Mouse (Mus musculus) spleen, embryonic (tissue): ENCODE measurements around the gene Bcas3.

ENCODE experiments used
- CTCF ChIA-PET: fragments of 350-600 bp; sonication (Branson Sonifier 250); formaldehyde crosslinking; loops from one replicate; lab custom pipeline; 2022; lab: Charles Lee

The Bcas3 gene

DNA sequence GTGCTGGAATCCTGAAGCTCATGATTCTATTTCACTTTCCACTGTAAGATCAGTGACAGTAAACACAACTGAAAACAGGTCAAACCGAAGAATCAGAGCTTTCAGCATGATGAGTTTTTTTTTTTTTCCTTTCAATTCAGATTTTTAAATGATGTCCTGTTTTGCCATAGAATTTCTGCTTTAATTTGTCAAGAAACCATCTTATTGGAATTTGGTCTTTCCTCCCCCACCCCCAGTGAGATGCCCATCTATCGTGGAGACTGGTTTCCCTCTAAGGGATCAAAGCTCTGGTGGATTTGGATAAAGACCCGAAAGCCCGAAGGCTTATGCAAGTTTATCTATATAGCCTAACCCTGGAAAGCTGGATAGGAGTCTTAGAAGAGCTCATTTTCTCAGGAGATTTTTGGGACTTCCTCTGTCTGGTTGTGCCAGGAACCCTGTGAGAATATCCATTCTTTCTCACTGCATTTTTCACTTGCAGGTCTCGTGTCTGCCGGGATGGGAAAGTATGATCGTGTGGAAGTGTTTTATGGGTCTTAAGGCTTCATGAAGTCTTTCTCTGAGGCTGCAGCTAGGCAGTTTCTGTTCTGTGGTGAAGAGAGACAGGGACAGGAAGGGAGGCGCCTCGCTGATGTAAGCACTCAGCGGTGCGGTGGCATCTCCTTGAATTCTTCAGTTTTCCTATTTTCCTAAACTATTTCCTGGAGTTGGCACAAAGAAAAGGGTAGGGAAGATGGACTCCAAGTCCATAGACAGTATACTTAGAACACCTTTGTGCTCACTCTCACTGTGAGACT, 173.2 kb downstream of the Bcas3 start:
- CTCF ChIA-PET = no interaction called here

DNA sequence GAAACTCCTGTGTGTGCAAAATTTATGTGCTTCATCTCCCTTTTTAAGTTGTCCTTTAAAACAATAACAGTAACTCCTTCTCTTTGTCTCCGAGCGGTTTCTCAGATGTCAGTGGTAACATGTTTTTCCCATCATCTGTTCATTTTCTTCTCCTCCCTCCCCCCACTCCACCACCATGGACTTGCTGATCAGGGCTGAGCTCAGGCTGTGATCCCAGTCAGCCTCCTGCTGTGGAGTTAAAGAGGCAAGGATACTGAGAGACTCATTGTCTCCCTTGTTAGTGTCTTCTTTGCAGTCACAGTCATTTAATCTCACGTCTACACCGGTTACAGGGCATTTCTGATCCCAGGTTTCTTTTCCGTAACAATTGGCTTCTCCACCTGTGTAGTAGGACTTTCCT, 174.3 kb downstream of the Bcas3 start:
- CTCF ChIA-PET = no interaction called here

DNA sequence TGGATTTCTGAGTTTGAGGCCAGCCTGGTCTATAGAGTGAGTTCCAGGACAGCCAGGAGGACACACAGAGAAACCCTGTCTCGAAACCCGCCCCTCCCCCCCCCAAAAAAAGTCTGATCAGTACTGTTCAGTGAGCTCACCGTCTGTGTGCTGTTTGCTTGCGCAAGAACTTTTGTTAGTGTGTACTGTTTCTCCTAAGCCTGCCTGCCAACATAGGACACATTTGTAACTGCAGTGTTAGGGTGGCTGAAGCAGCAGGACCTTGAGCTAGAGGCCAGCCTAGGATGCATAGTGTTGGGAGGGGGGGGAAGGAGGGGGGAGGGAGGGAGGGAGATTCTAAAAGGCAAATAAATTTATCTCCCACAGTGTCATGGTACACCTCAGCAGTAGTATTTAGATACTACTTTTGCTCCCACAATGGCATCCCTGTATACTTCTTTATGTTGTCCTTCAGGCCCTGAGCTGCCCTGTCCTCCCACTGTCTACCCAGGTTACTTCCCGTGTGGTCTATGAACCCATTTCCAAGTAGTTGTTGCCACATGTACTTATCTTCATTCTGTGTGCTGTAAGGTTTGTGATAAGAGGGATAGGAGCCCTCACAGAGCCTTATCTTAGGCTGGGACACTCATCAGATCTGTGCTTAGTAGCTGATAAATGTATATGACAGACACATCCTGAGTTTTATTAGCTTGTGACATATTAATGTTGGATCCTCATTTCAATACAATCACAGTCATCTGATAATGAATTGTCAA, 176.7 kb downstream of the Bcas3 start:
- CTCF ChIA-PET = no interaction called here

DNA sequence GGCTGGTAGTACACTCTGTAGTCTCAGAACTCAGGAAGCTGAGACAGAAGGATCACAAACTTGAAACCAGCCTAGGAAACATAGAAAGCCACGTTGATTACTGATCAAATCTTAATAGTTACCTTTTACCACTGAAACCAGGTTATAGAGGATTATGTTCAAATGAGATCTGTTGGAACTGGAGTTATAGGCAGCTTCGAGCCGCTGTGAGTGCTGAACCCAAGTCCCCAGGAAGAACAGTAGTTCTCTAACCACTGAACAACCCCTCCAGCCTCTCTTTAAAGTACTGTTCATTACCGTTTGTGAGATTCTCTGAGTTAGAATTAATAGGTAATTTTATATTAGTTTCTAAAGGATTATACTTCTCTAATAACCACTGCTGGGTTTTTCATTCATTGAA, 188.0 kb downstream of the Bcas3 start:
- CTCF ChIA-PET = no interaction called here

DNA sequence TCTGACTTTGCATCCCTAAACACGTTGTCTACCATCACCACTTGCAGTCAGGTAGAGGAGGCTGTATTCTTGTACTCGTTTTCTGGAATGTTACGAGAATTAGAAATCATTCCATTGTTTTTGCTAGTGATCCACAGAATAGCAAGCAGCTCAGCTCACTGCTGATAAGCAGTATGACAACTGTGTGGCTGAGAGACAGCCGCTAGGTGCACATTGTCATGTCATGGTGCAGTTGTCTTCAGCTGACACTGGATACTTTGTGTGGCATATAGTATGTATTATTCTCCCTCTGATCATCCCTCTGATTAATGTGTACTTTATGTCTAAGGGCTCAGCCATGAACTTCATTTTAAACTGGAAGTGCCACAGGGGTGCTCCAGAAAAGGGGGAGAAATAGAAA, 190.3 kb downstream of the Bcas3 start:
- CTCF ChIA-PET = no interaction called here

DNA sequence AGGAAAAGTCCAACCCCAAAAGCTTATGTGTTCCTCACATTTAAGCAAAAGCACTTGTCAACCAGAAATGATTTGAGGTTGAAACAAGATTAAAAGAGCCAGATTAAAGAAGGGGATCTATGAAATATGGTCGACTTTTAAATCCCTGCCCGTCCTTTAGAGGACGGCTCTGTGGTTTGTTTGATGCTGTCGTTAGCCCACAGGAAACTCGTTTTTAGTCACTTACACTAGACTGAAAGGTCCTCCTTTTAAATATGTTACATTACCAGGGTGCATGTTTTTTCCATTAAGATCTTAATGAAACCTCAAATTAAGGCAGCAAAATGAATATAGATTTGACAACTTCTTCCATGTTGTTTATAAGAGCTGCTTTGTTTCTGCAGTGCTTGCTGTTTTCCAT, 192.6 kb downstream of the Bcas3 start:
- CTCF ChIA-PET = no interaction called here

DNA sequence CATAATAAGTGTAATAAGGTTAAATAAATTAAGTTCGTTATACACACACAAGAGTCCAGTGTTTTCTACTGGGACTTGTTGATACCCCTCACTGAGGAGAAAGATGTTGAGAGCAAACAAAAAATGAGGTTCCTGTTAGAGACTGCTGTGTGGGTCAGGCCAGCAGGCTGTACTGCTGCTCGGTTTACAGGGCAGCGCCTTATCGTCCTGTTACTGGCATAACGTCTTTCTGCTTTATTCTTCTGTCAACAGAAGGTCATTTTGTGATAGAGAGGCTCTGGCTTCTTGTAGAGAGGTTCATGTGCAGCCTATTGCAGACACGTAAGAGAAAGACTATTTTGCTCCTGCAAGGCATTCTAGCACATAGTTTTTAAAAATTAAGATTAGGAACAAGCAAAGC, 195.0 kb downstream of the Bcas3 start:
- CTCF ChIA-PET = no interaction called here

DNA sequence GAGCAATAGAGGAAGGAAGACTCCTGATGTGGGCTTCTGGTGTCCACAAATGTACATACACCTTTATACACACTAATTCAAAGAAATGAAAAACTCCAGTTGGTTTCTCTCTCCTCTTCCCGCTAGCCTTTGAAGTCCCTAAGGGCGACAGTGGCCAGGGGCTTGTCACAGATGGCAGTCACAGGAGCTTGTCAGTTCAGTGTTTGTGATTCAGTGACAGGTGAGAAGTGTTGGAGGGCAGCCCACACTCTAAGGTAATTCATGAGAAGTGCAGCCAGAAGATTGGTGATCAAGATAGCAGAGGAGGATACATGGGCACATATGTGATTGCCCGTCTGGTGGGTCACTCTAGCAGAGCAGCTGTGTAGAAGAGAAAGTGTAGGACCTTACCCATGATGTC, 196.7 kb downstream of the Bcas3 start:
- CTCF ChIA-PET = no interaction called here

DNA sequence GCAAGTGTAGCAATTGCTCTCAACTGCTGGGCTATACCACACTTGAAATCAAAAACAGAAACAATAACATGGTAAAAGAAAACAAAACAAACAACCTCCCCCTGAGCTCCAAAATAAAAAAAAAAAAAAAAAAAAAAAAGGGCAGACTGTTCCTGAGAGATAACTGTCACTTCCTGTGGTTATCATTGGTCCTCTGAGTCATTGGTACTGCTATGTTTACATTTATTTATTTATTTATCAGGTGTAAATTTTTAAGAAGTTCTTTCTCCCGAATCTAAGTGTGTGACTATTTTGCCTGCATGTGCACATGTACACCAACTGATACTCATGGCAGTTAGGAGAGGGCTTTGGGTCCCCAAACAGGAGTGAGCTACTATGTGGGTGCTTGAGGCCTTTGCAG, 202.1 kb downstream of the Bcas3 start:
- CTCF ChIA-PET = interaction anchor here (0.6 kb wide), 1 partner anchor 21 kb away, joined by 3 read pairs; no protein-coding TSS in a partner anchor

DNA sequence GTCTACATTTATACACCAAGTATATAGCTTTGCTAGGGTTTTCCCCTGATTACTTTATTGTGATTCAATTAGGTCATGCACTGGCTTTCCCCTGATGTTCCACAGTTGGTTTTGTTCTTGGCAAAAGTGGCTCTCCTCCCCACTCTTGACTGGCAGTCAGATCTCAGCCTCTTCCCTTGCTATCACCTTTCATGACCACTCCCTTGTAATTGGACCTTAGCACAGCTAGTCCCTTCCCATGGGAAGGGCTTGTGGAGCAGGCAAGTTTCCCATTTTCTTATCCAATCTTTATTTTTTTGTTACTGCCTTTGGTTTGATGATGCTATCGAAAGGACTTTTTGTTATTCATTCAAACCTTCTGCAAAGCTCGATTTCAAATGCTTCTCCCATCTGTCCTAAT, 202.8 kb downstream of the Bcas3 start:
- CTCF ChIA-PET = interaction anchor here (0.6 kb wide), 2 partner anchors 9 to 36 kb away, joined by 3 to 4 read pairs; no protein-coding TSS in a partner anchor

DNA sequence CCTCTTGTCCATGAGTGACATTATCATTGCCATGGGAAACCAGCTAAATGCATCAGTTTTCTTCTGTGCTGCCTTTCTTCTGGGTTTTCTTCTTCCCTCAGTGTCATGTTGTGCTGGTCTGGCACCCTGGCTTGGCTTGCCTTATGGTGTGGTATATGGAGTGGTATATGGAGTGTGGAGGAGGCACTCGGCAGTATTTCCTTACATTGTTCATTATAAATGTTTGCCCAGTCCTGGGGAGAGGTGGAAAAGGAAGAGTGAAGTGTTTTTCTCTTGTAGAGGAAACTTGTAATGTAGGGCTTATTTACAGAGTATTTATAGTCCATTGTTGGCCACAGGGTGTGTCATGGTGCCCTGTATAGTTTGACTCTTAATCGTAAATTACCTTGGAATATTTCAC, 212.1 kb downstream of the Bcas3 start:
- CTCF ChIA-PET = no interaction called here

DNA sequence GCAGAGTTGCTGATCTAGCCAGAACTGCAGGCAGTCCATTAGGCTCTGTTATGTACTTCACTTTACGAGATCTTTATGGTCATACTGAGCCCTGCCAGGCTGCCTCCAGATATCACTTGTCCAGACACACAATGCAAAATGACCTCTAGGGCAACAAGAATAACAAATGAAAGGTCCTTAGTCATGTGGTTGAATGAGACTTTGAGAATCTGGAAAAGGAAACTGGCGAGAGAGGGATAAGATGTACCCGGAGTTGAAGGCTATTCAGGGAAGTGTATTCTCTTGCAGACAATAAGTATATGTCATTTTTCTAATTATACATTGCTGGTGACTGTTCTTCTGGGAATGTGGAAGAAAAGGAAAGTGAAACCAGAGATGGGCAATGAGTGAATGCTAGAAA, 218.1 kb downstream of the Bcas3 start:
- CTCF ChIA-PET = no interaction called here

DNA sequence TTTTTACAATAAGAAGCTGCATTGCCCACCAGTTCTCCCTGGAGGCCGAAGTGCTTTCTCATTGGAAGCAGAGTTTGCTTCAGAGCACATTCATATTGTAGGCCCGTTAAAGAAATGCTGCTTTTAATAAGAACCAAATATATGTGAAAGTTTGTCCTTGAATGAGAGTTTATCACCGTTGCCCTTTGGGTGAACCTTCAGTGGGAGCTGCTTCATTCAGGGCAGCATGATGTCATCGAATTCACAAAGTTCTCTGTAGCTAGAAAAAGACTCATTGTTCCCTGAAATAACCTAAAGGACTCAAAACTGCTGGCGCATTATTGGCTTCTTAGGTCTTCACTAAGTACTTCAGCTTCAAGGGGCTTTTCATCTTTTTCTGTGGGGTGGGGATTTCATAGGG, 219.0 kb downstream of the Bcas3 start:
- CTCF ChIA-PET = no interaction called here

DNA sequence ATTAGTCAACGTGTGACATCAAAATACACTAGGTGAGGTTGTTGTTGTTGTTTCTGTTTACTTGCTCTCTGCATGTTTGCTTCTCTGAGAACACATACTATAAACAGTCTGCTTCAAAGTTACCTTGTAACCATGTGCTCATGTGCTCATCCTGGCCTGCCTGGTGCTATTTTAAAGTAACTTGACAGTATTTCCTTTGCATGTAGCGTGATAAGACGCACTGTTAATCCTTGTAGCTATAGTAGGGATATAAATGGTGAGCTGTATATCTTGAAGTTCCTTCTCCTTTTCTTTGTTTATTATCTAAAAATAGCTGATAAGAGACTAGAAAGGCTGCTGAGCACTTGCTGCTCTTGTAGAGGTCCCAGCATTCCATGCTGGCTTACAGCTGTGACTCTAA, 219.6 kb downstream of the Bcas3 start:
- CTCF ChIA-PET = no interaction called here

DNA sequence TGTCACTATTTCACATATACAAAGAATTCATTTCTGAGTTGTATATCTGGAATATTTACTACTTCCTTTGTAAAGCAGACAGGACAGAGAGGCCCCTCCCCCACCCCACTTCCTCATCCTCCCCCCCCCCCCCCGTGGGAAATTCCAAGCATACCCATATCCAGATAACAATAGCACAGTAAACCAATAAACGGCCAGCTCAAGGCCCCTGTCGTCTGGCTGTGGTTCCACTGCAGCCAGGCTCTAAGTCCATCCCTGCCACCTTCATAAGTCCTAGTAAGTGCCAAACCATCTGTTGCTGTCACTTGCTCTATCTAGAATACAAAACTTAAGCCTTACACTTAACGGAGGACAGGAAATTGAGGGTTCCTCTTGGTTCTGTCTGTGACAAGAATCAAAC, 221.5 kb downstream of the Bcas3 start:
- CTCF ChIA-PET = no interaction called here

DNA sequence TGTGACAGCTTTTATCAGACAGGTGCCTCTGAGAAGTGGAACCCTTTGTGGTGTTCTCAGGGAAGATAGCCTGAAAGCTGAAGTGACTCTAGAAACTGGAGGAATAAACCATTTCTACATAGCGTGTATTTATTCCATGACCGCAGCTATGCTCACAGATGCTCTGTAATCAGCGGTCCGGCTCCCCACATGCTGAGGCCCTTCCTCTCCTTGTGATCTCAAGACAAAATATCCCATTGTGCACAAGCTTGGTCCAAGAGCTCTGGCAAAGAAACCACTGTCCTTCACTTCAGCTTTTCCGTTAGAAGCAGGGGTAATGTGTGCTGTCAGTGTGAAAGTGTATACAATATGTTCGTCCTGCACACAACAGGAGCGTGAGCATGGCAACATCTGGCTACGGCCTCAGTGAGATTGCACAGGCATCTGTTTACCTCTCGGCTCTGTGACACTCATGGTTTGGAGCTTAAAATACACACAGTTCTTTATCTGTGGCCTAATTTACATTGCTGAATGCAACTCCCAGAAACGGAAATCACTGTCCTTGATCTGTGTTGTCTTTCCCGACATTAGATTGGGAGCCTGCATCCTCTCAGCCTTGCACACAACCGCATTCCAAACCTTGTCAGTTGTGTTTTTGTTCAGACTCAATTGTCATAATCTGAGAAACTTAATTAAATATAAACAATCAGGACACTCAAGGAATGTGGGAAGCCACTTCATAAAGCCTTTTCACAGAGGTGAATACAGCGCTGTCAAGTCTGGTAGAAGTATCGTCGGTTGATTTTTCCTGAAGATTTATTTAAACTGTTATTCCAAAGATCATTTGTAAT, 225.1 kb downstream of the Bcas3 start:
- CTCF ChIA-PET = no interaction called here

DNA sequence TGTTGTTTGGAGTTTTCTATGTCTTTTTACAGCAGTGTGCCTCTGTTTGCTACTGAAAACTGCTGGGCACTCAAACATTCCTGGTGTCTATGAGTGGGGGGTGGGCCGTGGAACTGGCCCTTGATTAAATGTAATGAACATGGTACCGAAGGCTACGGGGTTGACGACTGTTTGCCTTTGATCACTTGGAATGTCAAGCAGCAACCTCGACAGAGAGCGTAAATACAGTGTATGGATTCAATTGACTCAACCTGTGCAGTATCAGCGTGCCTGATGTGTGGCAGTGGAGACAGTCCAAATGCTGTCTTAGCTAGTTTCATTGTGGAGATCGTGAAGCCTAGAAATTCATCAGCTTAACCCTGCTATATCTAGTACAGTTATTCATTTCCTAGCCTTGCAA, 231.1 kb downstream of the Bcas3 start:
- CTCF ChIA-PET = no interaction called here

DNA sequence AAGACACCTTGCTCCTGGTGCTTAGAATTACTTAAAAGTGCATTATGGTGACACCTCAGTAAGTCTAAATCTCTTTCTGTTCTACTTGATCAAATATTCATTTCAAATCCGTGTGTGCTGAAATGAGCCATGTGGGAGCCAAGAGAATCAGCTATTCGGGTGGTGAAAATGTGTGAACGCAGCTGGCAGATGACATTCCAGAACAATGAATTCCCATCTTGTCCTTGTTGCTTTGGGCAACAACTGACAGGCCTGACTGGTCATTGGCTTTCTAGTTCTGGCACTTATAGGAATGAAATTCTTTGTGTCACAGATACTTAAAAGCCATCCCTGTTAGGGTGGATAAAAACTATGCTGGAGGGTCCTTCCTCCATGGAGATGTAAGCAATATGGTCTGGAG, 240.7 kb downstream of the Bcas3 start:
- CTCF ChIA-PET = interaction anchor here (0.7 kb wide), 1 partner anchor 1326 kb away, joined by 3 read pairs; no protein-coding TSS in a partner anchor

DNA sequence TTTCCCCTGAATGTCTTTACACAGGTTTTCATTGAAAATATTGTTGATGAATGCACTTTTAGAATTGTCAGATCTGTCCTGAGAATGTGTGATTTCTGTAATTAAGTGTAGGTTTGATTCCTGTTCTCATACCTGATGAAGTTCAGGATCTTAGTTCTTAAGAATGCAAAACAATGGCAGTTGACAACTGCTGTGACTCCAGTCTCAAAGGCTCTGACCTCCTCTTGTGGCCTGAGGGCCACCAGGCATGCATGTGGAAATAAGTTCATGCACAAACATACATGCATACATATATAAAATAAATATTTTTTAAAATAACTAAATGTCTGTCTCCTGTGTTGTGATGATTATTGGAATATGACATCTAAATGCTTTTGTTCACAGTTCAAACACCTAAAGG, 246.3 kb downstream of the Bcas3 start:
- CTCF ChIA-PET = no interaction called here

DNA sequence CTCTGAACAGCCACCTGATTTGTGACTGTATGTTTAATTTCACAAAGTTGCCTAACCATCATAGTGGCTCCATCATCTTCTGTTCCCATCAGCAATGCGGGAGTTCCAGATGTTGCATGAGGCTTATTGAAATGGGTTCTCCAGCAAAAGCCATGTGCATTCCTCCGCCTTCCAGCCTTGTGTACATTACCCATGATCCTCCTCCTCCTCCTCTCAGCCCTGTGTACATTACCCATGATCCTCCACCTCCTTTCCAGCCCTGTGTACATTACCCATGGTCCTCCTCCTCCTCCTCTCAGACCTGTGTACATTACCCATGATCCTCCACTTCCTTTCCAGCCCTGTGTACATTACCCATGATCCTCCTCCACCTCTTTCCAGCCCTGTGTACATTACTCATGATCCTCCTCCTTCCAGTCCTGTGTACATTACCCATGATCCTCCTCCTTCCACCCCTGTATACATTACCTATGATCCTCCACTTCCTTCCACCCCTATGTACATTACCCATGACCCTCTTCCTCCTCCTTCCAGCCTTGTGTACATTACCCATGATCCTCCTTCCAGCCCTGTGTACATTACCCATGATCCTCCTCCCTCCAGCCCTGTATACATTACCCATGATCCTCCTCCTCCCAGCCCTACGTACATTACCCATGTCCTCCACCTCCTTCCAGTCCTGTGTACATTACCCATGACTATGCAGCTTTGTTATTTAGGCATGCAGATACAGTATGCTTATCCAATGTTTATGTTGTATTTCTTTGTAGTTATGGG, 250.8 kb downstream of the Bcas3 start:
- CTCF ChIA-PET = no interaction called here

DNA sequence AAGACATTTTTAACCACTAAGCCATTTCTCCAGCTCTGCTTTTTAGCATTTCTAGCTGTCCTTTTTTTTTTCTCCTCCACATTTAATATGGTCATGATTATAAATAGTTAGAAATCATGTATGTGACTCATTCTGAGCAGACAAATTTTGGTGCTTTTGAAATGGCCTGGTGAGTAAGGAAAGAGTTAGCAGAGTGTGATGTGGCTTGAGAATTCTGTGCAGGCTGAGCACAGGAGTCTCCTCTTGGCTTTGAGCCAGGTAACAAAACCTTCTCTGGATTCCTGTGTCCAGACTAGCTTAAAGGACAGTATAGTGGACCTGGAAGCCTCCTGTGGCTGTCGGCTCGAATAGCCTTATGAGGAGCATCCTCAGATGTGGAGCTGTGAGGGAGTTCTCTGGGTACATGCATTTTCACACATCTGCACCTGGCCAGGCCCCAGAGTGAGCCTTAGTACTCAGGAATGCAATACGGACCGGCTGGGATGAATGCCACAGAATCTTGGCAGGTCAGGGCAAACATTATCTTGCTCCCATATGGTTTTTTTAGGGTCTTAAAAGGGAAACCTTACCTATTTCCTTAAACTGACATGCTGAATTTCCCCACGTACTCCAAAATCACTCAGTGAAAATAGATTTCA, 256.5 kb downstream of the Bcas3 start:
- CTCF ChIA-PET = no interaction called here
